Mouse (Mus musculus) embryonic facial prominence, embryonic 10.5 days (tissue): ENCODE measurements around the gene Spred2. TPM values are rescaled to one million over a fixed set of nuclear protein-coding genes. Genes with fewer than 3 reads are reported as not detected.

Source experiments
- DNase-seq: peaks from one replicate; pipeline ENCODE4 v3.0.0-alpha.2; 2017; ENCODE audit warnings: low spot score
- H3K27ac ChIP-seq: fragments of 300-500 bp; sonication (generic); replicated peaks from 2 replicates; pipeline ENCODE4 v1.5.1; 2016; ENCODE audit warnings: mild to moderate bottlenecking
- H3K27me3 ChIP-seq: fragments of 300-500 bp; sonication (generic); replicated peaks from 2 replicates; pipeline ENCODE4 v1.6.1; 2016; ENCODE audit warnings: low read depth, mild to moderate bottlenecking; ENCODE audit not compliant: poor library complexity, severe bottlenecking
- H3K36me3 ChIP-seq: fragments of 300-500 bp; sonication (generic); replicated peaks from 2 replicates; pipeline ENCODE4 v1.6.1; 2016; ENCODE audit warnings: mild to moderate bottlenecking, moderate library complexity
- H3K4me1 ChIP-seq: fragments of 300-500 bp; sonication (generic); 2 replicates; pipeline ENCODE4 v1.6.1; 2016
- H3K4me3 ChIP-seq: fragments of 300-500 bp; sonication (generic); 2 replicates; pipeline ENCODE4 v1.5.1; 2016; ENCODE audit warnings: mild to moderate bottlenecking, moderate library complexity
- H3K9me3 ChIP-seq: fragments of 300-500 bp; sonication (generic); 2 replicates; pipeline ENCODE4 v1.6.1; 2016; ENCODE audit warnings: mild to moderate bottlenecking
- WGBS: fragments of 180-500 bp; shearing (Covaris S2); methylation state at CpG from one replicate; pipeline ENCODE4 v1.1.7; 2016; 5-methylcytosine and 5-hydroxymethylcytosine counted together
- polyA plus RNA-seq: library from polyadenylated mRNA; unstranded; fragments of >200 nt; fragmentation: Nextera tagmentation; extraction: Ambion mirVana; gene quantifications from 2 replicates; pipeline ENCODE4 v1.2.1, GENCODE M21; 2016

Gene Spred2
- polyA plus RNA-seq, 1 experiment from 2014 or later: 8.6 TPM

- Histone ChIP-seq H3K36me3 (peaks cover 9% of the 10 kb centered on the region), H3K27ac (no peak overlapping the region), H3K9me3 (no peaks in the 10 kb centered on the region), H3K27me3 (no peaks in the 10 kb centered on the region), H3K4me3 (no peak overlapping the region), H3K4me1 (peaks cover 28% of the 10 kb centered on the region)
- DNase-seq: no peak
- 94% methylated on average over 4 of the region's 4 CpGs for WGBS
Observed at GRCm38 (mm10) chr11:19928633-19929032, 4.5 kb downstream of the Spred2 start.

GRCm38 (mm10) chr11:19929087-19929865 lies 5.1 kb downstream of the Spred2 start:
- Histone ChIP-seq H3K36me3 (peaks cover 9% of the 10 kb centered on the region), H3K4me1 (peaks cover 25% of the 10 kb centered on the region), H3K27me3 (no peaks in the 10 kb centered on the region), H3K9me3 (no peaks in the 10 kb centered on the region), H3K4me3 (no peak overlapping the region), H3K27ac (no peak overlapping the region)
- no peak for DNase-seq
- WGBS: 78% methylated on average over 11 of the region's 11 CpGs

- Histone ChIP-seq H3K9me3 (no peaks in the 10 kb centered on the region), H3K4me3 (no peak overlapping the region), H3K4me1 (peaks cover 34% of the 10 kb centered on the region), H3K27me3 (no peaks in the 10 kb centered on the region), H3K36me3 (peaks cover 9% of the 10 kb centered on the region), H3K27ac (no peak overlapping the region)
- no peak for DNase-seq
- 93% methylated on average over 9 of the region's 9 CpGs for WGBS
Observed at GRCm38 (mm10) chr11:19931569-19932230, 7.5 kb downstream of the Spred2 start.

GRCm38 (mm10) chr11:19932983-19933511 lies 8.9 kb downstream of the Spred2 start:
- Histone ChIP-seq H3K4me1 (peaks cover 31% of the 10 kb centered on the region), H3K36me3 (peaks cover 9% of the 10 kb centered on the region; the same call in 1 of the 2 replicates), H3K27me3 (no peaks in the 10 kb centered on the region), H3K9me3 (no peaks in the 10 kb centered on the region), H3K27ac (no peak overlapping the region), H3K4me3 (no peak overlapping the region)
- 91% methylated on average over 14 of the region's 14 CpGs for WGBS
- DNase-seq: no peak

GRCm38 (mm10) chr11:19935524-19936354 lies 11.6 kb downstream of the Spred2 start:
- peaks cover 16% of the 10 kb centered on the region for H3K36me3 ChIP-seq
- H3K4me1 ChIP-seq: peaks cover 22% of the 10 kb centered on the region
- H3K27ac ChIP-seq: no peak overlapping the region
- no peaks in the 10 kb centered on the region for H3K27me3 ChIP-seq
- WGBS: 49% methylated on average over 7 of the region's 7 CpGs
- H3K9me3 ChIP-seq: no peaks in the 10 kb centered on the region
- no peak overlapping the region for H3K4me3 ChIP-seq
- no peak for DNase-seq

- Histone ChIP-seq H3K9me3 (no peaks in the 10 kb centered on the region), H3K4me3 (no peak overlapping the region), H3K27me3 (no peaks in the 10 kb centered on the region), H3K36me3 (peaks cover 20% of the 10 kb centered on the region), H3K4me1 (peaks cover 26% of the 10 kb centered on the region), H3K27ac (no peak overlapping the region)
- DNase-seq: no peak
- WGBS: 95% methylated on average over 10 of the region's 10 CpGs
Observed at GRCm38 (mm10) chr11:19938456-19939004, 14.4 kb downstream of the Spred2 start.

- H3K4me1 ChIP-seq: peaks cover 26% of the 10 kb centered on the region
- no peak for DNase-seq
- no peaks in the 10 kb centered on the region for H3K9me3 ChIP-seq
- H3K27ac ChIP-seq: no peak overlapping the region
- H3K36me3 ChIP-seq: peaks cover 27% of the 10 kb centered on the region
- no peak overlapping the region for H3K4me3 ChIP-seq
- no peaks in the 10 kb centered on the region for H3K27me3 ChIP-seq
- WGBS: 86% methylated on average over 5 of the region's 5 CpGs
Observed at GRCm38 (mm10) chr11:19939305-19939730, 15.1 kb downstream of the Spred2 start.

- DNase-seq: no peak
- Histone ChIP-seq H3K9me3 (no peaks in the 10 kb centered on the region), H3K4me1 (peaks cover 28% of the 10 kb centered on the region), H3K27ac (no peak overlapping the region), H3K4me3 (no peak overlapping the region), H3K27me3 (no peaks in the 10 kb centered on the region), H3K36me3 (peaks cover 32% of the 10 kb centered on the region)
- WGBS: 93% methylated on average over 8 of the region's 8 CpGs
Observed at GRCm38 (mm10) chr11:19939831-19940230, 15.7 kb downstream of the Spred2 start.

GRCm38 (mm10) chr11:19941156-19941777 lies 17.1 kb downstream of the Spred2 start:
- WGBS: 91% methylated on average over 12 of the region's 12 CpGs

GRCm38 (mm10) chr11:19941978-19942377 lies 17.8 kb downstream of the Spred2 start:
- Histone ChIP-seq H3K36me3 (peaks cover 52% of the 10 kb centered on the region), H3K9me3 (peaks cover 4% of the 10 kb centered on the region; the same call in 1 of the 2 replicates), H3K27ac (no peak overlapping the region), H3K4me1 (peaks cover 9% of the 10 kb centered on the region; the same call in 1 of the 2 replicates), H3K27me3 (no peaks in the 10 kb centered on the region), H3K4me3 (no peak overlapping the region)
- DNase-seq: no peak
- 90% methylated on average over 4 of the region's 4 CpGs for WGBS

More at GRCm38 (mm10) chr11:19941156-19941777, 17.1 kb downstream of the Spred2 start:
- Histone ChIP-seq H3K27ac (no peak overlapping the region), H3K4me3 (no peak overlapping the region), H3K36me3 (peaks cover 47% of the 10 kb centered on the region), H3K4me1 (peaks cover 14% of the 10 kb centered on the region), H3K27me3 (no peaks in the 10 kb centered on the region), H3K9me3 (peaks cover 4% of the 10 kb centered on the region; the same call in 1 of the 2 replicates)
- DNase-seq: no peak

GRCm38 (mm10) chr11:19943753-19944152 lies 19.6 kb downstream of the Spred2 start:
- DNase-seq: no peak
- H3K4me3 ChIP-seq: no peak overlapping the region
- no peak overlapping the region for H3K27ac ChIP-seq
- peaks cover 52% of the 10 kb centered on the region for H3K36me3 ChIP-seq
- H3K9me3 ChIP-seq: peaks cover 4% of the 10 kb centered on the region; the same call in 1 of the 2 replicates
- WGBS: 95% methylated on average over 2 of the region's 2 CpGs
- H3K27me3 ChIP-seq: no peaks in the 10 kb centered on the region
- peaks cover 23% of the 10 kb centered on the region for H3K4me1 ChIP-seq
